Mouse (Mus musculus): ENCODE data around the gene Lypd8. TPM values are rescaled to one million over a fixed set of nuclear protein-coding genes. Genes with fewer than 3 reads are reported as not detected.
A peak's percentile ranks its signal among the peaks of the same experiment; 100 is the strongest.

Lypd8 gene
- polyA plus RNA-seq, 1 experiment from 2014 or later: not detected

- Histone ChIP-seq H3K27me3 (replicated peaks; ENCODE audit: insufficient read depth, low read length) (no peaks in the 10 kb centered on the region), H3K4me1 (ENCODE audit: insufficient read depth, low read depth, low read length) (no peaks in the 10 kb centered on the region), H3K27ac (ENCODE audit: low read length) (no peak overlapping the region), H3K4me2 (replicated peaks; ENCODE audit: low read depth, low read length) (no peak overlapping the region), H3K9me3 (ENCODE audit: low read length) (no peaks in the 10 kb centered on the region), H3K9ac (replicated peaks; ENCODE audit: low read depth) (no peak overlapping the region), H3K36me3 (ENCODE audit: insufficient read depth, low read length) (peaks cover 22% of the 10 kb centered on the region; the same call in 1 of the 2 replicates), H3K4me3 (ENCODE audit: low read depth, low read length) (no peak overlapping the region)
- TF ChIP-seq EP300 (IDR thresholded peaks at IDR 0.05) (no peak), CTCF (IDR thresholded peaks at IDR 0.05) (no peak)
- ATAC-seq: no peak
- no peak for DNase-seq (ENCODE audit: low spot score)
- 90% methylated on average over 4 of the region's 4 CpGs for WGBS
These were observed 32.1 kb upstream of the Lypd8 start for GRCm38 (mm10) chr11:58346745-58347144.

- Histone ChIP-seq H3K36me3 (ENCODE audit: insufficient read depth, low read length) (peaks cover 14% of the 10 kb centered on the region; the same call in 1 of the 2 replicates), H3K4me1 (ENCODE audit: insufficient read depth, low read depth, low read length) (no peaks in the 10 kb centered on the region), H3K4me2 (replicated peaks; ENCODE audit: low read depth, low read length) (no peak overlapping the region), H3K9ac (replicated peaks; ENCODE audit: low read depth) (no peak overlapping the region), H3K27me3 (replicated peaks; ENCODE audit: insufficient read depth, low read length) (no peaks in the 10 kb centered on the region), H3K27ac (ENCODE audit: low read length) (no peak overlapping the region), H3K4me3 (ENCODE audit: low read depth, low read length) (no peak overlapping the region), H3K9me3 (ENCODE audit: low read length) (no peaks in the 10 kb centered on the region)
- 66% methylated on average over 4 of the region's 4 CpGs for WGBS
- TF ChIP-seq EP300 (IDR thresholded peaks at IDR 0.05) (no peak), CTCF (IDR thresholded peaks at IDR 0.05) (peak; percentile 21; the same call in 1 of the 2 replicates)
- DNase-seq (ENCODE audit: low spot score) (peak; percentile 19), ATAC-seq (no peak)
These were observed 28.2 kb upstream of the Lypd8 start for GRCm38 (mm10) chr11:58350628-58351027.

GRCm38 (mm10) chr11:58351179-58351578 is 27.7 kb upstream of the Lypd8 start:
- Histone ChIP-seq H3K36me3 (ENCODE audit: insufficient read depth, low read length) (peaks cover 9% of the 10 kb centered on the region; the same call in 1 of the 2 replicates), H3K4me2 (replicated peaks; ENCODE audit: low read depth, low read length) (no peak overlapping the region), H3K27ac (ENCODE audit: low read length) (no peak overlapping the region), H3K9ac (replicated peaks; ENCODE audit: low read depth) (no peak overlapping the region), H3K9me3 (ENCODE audit: low read length) (no peaks in the 10 kb centered on the region), H3K4me1 (ENCODE audit: insufficient read depth, low read depth, low read length) (no peaks in the 10 kb centered on the region), H3K27me3 (replicated peaks; ENCODE audit: insufficient read depth, low read length) (no peaks in the 10 kb centered on the region), H3K4me3 (ENCODE audit: low read depth, low read length) (no peak overlapping the region)
- no peak for TF ChIP-seq CTCF (IDR thresholded peaks at IDR 0.05)
- TF ChIP-seq EP300 (IDR thresholded peaks at IDR 0.05): no peak
- 70% methylated on average over 5 of the region's 5 CpGs for WGBS
- DNase-seq (ENCODE audit: low spot score) (no peak), ATAC-seq (no peak)

GRCm38 (mm10) chr11:58352681-58353548 is 25.9 kb upstream of the Lypd8 start:
- no peaks in the 10 kb centered on the region for H3K27me3 ChIP-seq (replicated peaks; ENCODE audit: insufficient read depth, low read length)
- ATAC-seq (no peak), DNase-seq (ENCODE audit: low spot score) (peak; percentile 8)
- no peak overlapping the region for H3K27ac ChIP-seq (ENCODE audit: low read length)
- no peaks in the 10 kb centered on the region for H3K36me3 ChIP-seq (ENCODE audit: insufficient read depth, low read length)
- H3K4me3 ChIP-seq (ENCODE audit: low read depth, low read length): no peak overlapping the region
- no peak overlapping the region for H3K4me2 ChIP-seq (replicated peaks; ENCODE audit: low read depth, low read length)
- 12% methylated on average over 7 of the region's 7 CpGs for WGBS
- H3K9ac ChIP-seq (replicated peaks; ENCODE audit: low read depth): no peak overlapping the region
- TF ChIP-seq CTCF (IDR thresholded peaks at IDR 0.05) (peak; percentile 44), EP300 (IDR thresholded peaks at IDR 0.05) (no peak)
- H3K4me1 ChIP-seq (ENCODE audit: insufficient read depth, low read depth, low read length): no peaks in the 10 kb centered on the region
- H3K9me3 ChIP-seq (ENCODE audit: low read length): no peaks in the 10 kb centered on the region

GRCm38 (mm10) chr11:58353709-58354108 is 25.1 kb upstream of the Lypd8 start:
- Histone ChIP-seq H3K27ac (ENCODE audit: low read length) (no peak overlapping the region), H3K9ac (replicated peaks; ENCODE audit: low read depth) (no peak overlapping the region), H3K9me3 (ENCODE audit: low read length) (no peaks in the 10 kb centered on the region), H3K27me3 (replicated peaks; ENCODE audit: insufficient read depth, low read length) (no peaks in the 10 kb centered on the region), H3K4me1 (ENCODE audit: insufficient read depth, low read depth, low read length) (no peaks in the 10 kb centered on the region), H3K36me3 (ENCODE audit: insufficient read depth, low read length) (no peaks in the 10 kb centered on the region), H3K4me2 (replicated peaks; ENCODE audit: low read depth, low read length) (no peak overlapping the region), H3K4me3 (ENCODE audit: low read depth, low read length) (no peak overlapping the region)
- 49% methylated on average over 3 of the region's 3 CpGs for WGBS
- TF ChIP-seq CTCF (IDR thresholded peaks at IDR 0.05) (no peak), EP300 (IDR thresholded peaks at IDR 0.05) (no peak)
- no peak for ATAC-seq
- no peak for DNase-seq (ENCODE audit: low spot score)

DNA sequence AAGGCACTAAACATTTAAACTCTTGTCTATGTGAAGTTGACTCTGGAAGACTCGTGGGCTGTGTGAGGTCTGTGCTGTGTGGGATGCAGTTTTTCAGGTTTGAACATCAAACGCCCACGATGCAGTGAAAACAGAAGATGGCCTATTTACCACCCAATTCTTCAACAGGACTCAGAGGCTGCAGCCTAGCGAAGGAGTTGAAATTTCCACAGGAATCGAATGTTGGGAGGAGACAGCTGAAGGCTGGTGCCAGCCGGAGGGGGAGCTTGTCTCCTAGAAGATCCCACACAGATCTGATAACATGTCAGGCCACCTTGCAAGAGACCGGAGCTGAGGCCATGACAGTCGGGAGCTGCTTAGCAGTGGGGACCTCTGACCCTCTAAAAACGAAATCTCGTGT is 24.4 kb upstream of the Lypd8 start:
- no peak for ATAC-seq
- no peaks in the 10 kb centered on the region for H3K36me3 ChIP-seq (ENCODE audit: insufficient read depth, low read length)
- WGBS: 36% methylated on average over 10 of the region's 10 CpGs
- TF ChIP-seq EP300 (IDR thresholded peaks at IDR 0.05) (no peak), CTCF (IDR thresholded peaks at IDR 0.05) (no peak)
- no peak overlapping the region for H3K4me3 ChIP-seq (ENCODE audit: low read depth, low read length)
- H3K4me2 ChIP-seq (replicated peaks; ENCODE audit: low read depth, low read length): no peak overlapping the region
- no peaks in the 10 kb centered on the region for H3K27me3 ChIP-seq (replicated peaks; ENCODE audit: insufficient read depth, low read length)
- H3K27ac ChIP-seq (ENCODE audit: low read length): no peak overlapping the region
- H3K9me3 ChIP-seq (ENCODE audit: low read length): no peaks in the 10 kb centered on the region
- no peaks in the 10 kb centered on the region for H3K4me1 ChIP-seq (ENCODE audit: insufficient read depth, low read depth, low read length)
- H3K9ac ChIP-seq (replicated peaks; ENCODE audit: low read depth): no peak overlapping the region
- no peak for DNase-seq (ENCODE audit: low spot score)

All from lung, postnatal 0 days (tissue).